Mouse (Mus musculus) stomach, embryonic 15.5 days (tissue): ENCODE data around the gene Gm17428. TPM values are rescaled to one million over a fixed set of nuclear protein-coding genes. Genes with fewer than 3 reads are reported as not detected.
"Not testable (repeated sequence)": the region's sequence is repeated elsewhere in the genome, so short reads cannot be mapped to it uniquely, and the experiment has no call there.

Experiments used
- ATAC-seq: fragments of 200-750 bp; cut with Nextera tagmentation; 2 replicates; pipeline ENCODE4 v1.8.0; 2017; ENCODE audit warnings: low read depth, moderate number of reproducible peaks, moderate TSS enrichment; ENCODE audit not compliant: insufficient read depth, low FRiP score
- H3K27ac ChIP-seq: fragments of 300-500 bp; sonication (generic); 2 replicates; pipeline ENCODE4 v1.5.1; 2015; ENCODE audit warnings: mild to moderate bottlenecking, inconsistent platforms
- H3K27me3 ChIP-seq: fragments of 300-500 bp; sonication (generic); replicated peaks from 2 replicates; pipeline ENCODE4 v1.6.1; 2015; ENCODE audit warnings: inconsistent platforms
- H3K36me3 ChIP-seq: fragments of 300-500 bp; sonication (generic); 2 replicates; pipeline ENCODE4 v1.6.1; 2015; ENCODE audit warnings: inconsistent platforms
- H3K4me1 ChIP-seq: fragments of 300-500 bp; sonication (generic); 2 replicates; pipeline ENCODE4 v1.6.1; 2015; ENCODE audit warnings: inconsistent platforms
- H3K4me2 ChIP-seq: fragments of 300-500 bp; sonication (generic); 2 replicates; pipeline ENCODE4 v1.6.1; 2015; ENCODE audit warnings: mild to moderate bottlenecking, inconsistent platforms
- H3K4me3 ChIP-seq: fragments of 300-500 bp; sonication (generic); replicated peaks from 2 replicates; pipeline ENCODE4 v1.5.1; 2015; ENCODE audit warnings: inconsistent platforms
- H3K9ac ChIP-seq: fragments of 300-500 bp; sonication (generic); 2 replicates; pipeline ENCODE4 v1.6.1; 2015; ENCODE audit warnings: inconsistent platforms
- H3K9me3 ChIP-seq: fragments of 300-500 bp; sonication (generic); 2 replicates; pipeline ENCODE4 v1.6.1; 2016; ENCODE audit warnings: inconsistent platforms
- WGBS: fragments of 180-500 bp; shearing (Covaris S2); methylation state at CpG from one replicate; pipeline ENCODE4 v1.1.7; 2015; 5-methylcytosine and 5-hydroxymethylcytosine counted together
- polyA plus RNA-seq: library from polyadenylated mRNA; unstranded; fragments of >200 nt; fragmentation: Nextera tagmentation; extraction: Ambion mirVana; gene quantifications from 2 replicates; pipeline ENCODE4 v1.2.1, GENCODE M21; 2015

Gm17428 gene
- polyA plus RNA-seq, 1 experiment from 2014 or later, result not detected

DNA sequence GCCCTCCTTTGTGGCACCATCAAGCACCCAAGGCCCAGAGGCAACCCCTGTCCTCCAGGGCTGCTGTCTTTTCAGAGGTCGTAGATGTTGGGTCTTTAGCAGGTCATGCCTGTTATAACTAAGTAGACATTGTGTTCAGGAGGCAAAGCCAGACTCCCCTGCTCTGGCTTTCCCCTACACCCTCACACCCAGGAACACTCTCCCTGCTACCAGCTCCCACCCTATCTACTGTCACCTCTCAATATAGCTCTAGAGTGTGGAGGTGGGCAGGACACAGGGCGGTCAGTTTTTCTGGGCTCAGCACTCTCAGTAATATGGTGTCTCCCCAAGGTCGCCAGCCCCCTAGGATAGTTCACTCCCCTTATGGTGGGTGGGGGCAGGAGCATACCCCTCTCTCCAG is 8.9 kb upstream of the Gm17428 start:
- Histone ChIP-seq H3K4me2 (no peak overlapping the region), H3K9ac (no peak overlapping the region), H3K36me3 (no peaks in the 10 kb centered on the region)

GRCm38 (mm10) chr14:54968344-54968743 is 8.4 kb upstream of the Gm17428 start:
- Histone ChIP-seq H3K36me3 (no peaks in the 10 kb centered on the region), H3K9ac (no peak overlapping the region), H3K27me3 (no peaks in the 10 kb centered on the region), H3K9me3 (no peaks in the 10 kb centered on the region), H3K4me1 (no peaks in the 10 kb centered on the region), H3K4me3 (no peak overlapping the region), H3K27ac (no peak overlapping the region), H3K4me2 (no peak overlapping the region)
- no peak for ATAC-seq

More for the DNA sequence above, 8.9 kb upstream of the Gm17428 start:
- Histone ChIP-seq H3K4me1 (no peaks in the 10 kb centered on the region), H3K27me3 (no peaks in the 10 kb centered on the region), H3K27ac (no peak overlapping the region), H3K9me3 (no peaks in the 10 kb centered on the region), H3K4me3 (no peak overlapping the region)
- no peak for ATAC-seq
- 91% methylated on average over 3 of the region's 3 CpGs for WGBS

DNA sequence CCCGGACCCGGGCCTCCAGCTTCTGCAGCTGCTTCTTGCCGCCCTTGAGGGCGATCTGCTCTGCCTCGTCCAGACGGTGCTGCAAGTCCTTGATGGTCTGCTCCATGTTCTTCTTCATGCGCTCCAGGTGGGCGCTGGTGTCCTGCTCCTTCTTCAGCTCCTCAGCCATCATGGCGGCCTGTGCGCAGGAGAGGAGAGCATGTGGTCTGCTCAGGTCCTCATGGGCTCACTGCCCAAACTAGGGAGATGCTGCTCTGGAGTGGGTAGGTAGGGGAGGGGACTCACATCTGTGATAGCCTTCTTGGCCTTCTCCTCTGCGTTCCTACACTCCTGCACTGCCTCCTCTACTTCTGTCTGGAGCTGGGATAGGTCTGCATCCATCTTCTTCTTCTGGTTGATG is 3.9 kb upstream of the Gm17428 start:
- H3K27me3 ChIP-seq, H3K4me3 ChIP-seq, H3K36me3 ChIP-seq, H3K4me1 ChIP-seq, H3K4me2 ChIP-seq, H3K9me3 ChIP-seq, H3K27ac ChIP-seq, ATAC-seq, H3K9ac ChIP-seq: not testable (repeated sequence)
- WGBS, result 91% methylated on average over 11 of the region's 11 CpGs

DNA sequence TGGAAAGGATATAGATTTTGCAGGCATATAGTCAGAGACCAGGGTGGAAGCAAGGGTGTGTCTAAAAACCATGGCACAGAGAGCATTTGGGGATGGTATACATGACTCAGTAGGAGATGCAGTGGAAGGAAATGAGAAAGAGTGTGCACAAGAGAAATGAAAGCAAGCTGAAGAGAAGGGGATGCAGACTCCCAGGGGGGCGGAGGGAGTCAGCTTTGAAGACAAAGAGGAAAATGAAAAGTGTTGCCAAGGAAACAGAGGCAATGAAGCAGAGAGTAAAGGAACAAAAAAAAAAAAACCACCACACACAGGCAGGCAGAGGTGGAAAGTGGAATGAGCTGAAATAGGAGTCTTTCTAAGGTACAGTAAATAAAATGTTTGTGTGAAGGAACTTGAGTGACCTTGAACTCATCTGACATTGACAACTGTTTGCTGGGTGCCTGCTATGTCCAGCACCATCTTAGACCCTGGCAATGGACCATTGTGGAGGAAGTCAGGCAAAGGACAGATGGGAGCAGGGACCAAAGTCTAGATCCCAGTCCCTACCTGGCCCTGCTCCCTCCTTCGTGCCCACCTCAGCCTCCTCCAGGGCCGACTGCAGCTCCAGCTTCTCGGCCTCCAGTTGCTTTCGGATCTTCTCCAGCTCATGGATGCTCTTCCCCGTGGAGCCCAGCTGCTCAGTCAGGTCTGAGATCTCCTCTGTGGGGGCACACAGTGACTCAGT is 2.5 kb upstream of the Gm17428 start:
- 82% methylated on average over 6 of the region's 6 CpGs for WGBS
- no peak overlapping the region for H3K4me3 ChIP-seq

GRCm38 (mm10) chr14:54978664-54979063 is 1.9 kb downstream of the Gm17428 start:
- no peak overlapping the region for H3K9ac ChIP-seq
- H3K36me3 ChIP-seq, result no peaks in the 10 kb centered on the region
- no peaks in the 10 kb centered on the region for H3K4me1 ChIP-seq
- H3K27ac ChIP-seq, result no peak overlapping the region
- WGBS, result 85% methylated on average over 8 of the region's 8 CpGs
- no peaks in the 10 kb centered on the region for H3K27me3 ChIP-seq
- no peak overlapping the region for H3K4me3 ChIP-seq
- H3K4me2 ChIP-seq, result no peak overlapping the region
- ATAC-seq, result no peak
- H3K9me3 ChIP-seq, result no peaks in the 10 kb centered on the region

More for the DNA sequence above, 2.5 kb upstream of the Gm17428 start:
- Histone ChIP-seq H3K4me2 (no peak overlapping the region), H3K27me3 (no peaks in the 10 kb centered on the region), H3K9me3 (no peaks in the 10 kb centered on the region), H3K27ac (no peak overlapping the region), H3K4me1 (no peaks in the 10 kb centered on the region), H3K36me3 (no peaks in the 10 kb centered on the region), H3K9ac (no peak overlapping the region)
- ATAC-seq, result no peak

DNA sequence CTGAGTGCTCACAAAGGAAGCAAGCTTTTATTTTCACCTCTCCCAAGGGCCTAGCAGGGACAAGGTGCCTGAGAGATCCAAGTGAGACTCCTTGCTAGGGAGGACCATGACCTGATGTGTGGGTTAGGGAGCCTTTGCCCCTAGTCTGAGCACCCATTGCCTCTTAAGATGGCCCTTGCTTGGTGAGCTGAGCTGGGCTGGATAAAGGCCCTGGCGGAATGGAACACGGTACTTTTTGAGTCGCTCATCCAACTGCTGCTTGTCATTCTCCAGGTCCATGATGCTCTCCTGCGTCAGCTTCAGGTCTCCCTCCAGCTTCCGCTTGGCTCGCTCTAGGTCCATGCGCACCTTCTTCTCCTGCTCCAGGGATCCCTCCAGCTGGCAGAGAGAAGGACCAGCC is 5.2 kb downstream of the Gm17428 start:
- Histone ChIP-seq H3K36me3 (no peaks in the 10 kb centered on the region), H3K9me3 (no peaks in the 10 kb centered on the region), H3K4me3 (no peak overlapping the region), H3K4me1 (no peaks in the 10 kb centered on the region), H3K27ac (no peak overlapping the region), H3K27me3 (no peaks in the 10 kb centered on the region), H3K9ac (no peak overlapping the region), H3K4me2 (no peak overlapping the region)
- ATAC-seq, result no peak
- WGBS, result 93% methylated on average over 7 of the region's 7 CpGs

DNA sequence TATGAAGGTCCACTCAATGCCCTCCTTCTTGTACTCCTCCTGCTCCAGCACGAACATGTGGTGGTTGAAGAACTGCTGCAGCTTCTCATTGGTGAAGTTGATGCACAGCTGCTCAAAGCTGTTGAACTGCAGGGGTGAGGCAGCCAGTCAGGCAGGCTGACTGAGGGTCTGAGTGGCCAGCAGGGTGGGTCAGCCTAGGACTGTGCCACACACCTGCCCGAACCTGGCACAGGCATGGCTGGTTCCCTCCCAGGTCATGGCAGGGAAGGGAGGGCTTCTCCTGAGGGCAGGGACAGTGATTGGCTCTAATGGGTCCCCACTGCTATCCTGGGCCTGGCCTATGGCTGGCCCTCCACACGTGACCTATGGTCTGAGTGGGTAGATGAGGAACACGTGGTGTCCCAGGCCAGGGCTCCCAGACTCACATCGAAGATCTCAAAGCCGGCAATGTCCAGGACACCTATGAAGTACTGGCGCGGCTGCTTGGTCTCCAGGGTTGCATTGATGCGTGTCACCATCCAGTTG is 11.7 kb downstream of the Gm17428 start:
- ATAC-seq, H3K27ac ChIP-seq, H3K9ac ChIP-seq, H3K27me3 ChIP-seq, H3K4me2 ChIP-seq, H3K4me3 ChIP-seq, H3K36me3 ChIP-seq, H3K9me3 ChIP-seq, H3K4me1 ChIP-seq: not testable (repeated sequence)
- 88% methylated on average over 9 of the region's 9 CpGs for WGBS

GRCm38 (mm10) chr14:54988882-54989281 is 12.1 kb downstream of the Gm17428 start:
- Histone ChIP-seq H3K4me3 (no peak overlapping the region), H3K27ac (no peak overlapping the region), H3K4me1 (no peaks in the 10 kb centered on the region), H3K9me3 (no peaks in the 10 kb centered on the region), H3K4me2 (no peak overlapping the region), H3K27me3 (no peaks in the 10 kb centered on the region), H3K9ac (no peak overlapping the region), H3K36me3 (no peaks in the 10 kb centered on the region)
- ATAC-seq, result no peak
- 88% methylated on average over 13 of the region's 13 CpGs for WGBS

GRCm38 (mm10) chr14:54989886-54990441 is 13.2 kb downstream of the Gm17428 start:
- 81% methylated on average over 8 of the region's 8 CpGs for WGBS
- Histone ChIP-seq H3K9me3 (no peaks in the 10 kb centered on the region), H3K4me1 (0 out of 2 replicates have a peak, but pooled peaks cover 6% of the 10 kb centered on the region), H3K36me3 (no peaks in the 10 kb centered on the region), H3K27me3 (no peaks in the 10 kb centered on the region), H3K27ac (no peak overlapping the region), H3K4me2 (no peak overlapping the region), H3K4me3 (no peak overlapping the region), H3K9ac (no peak overlapping the region)
- no peak for ATAC-seq

- Histone ChIP-seq H3K4me1 (0 out of 2 replicates have a peak, but pooled peaks cover 14% of the 10 kb centered on the region), H3K27ac (no peak overlapping the region), H3K9ac (no peak overlapping the region), H3K4me3 (no peak overlapping the region), H3K9me3 (no peaks in the 10 kb centered on the region), H3K27me3 (no peaks in the 10 kb centered on the region), H3K36me3 (no peaks in the 10 kb centered on the region), H3K4me2 (no peak overlapping the region)
- 86% methylated on average over 10 of the region's 10 CpGs for WGBS
- ATAC-seq, result no peak
Measured at GRCm38 (mm10) chr14:54992196-54992595, 15.5 kb downstream of the Gm17428 start.

DNA sequence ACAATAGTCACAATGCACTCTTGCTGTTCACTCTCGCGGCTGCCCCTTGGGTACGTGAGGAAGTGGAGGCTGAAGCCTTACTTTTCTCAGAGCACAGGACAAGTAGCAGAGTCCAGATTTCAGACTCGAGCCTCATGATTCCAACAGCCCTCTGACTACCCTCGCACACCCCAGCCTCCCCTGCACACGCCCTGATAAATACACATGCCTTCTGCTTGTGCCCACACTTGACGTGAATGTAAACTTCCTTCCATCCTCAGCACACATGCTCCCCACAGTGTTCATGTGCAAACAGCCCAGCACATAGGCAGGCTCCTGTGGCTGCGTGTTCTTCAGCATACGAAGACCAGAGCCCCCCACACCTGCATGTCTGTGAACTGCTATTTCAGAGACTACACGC is 16.9 kb downstream of the Gm17428 start:
- WGBS, result 45% methylated on average over 10 of the region's 10 CpGs
- Histone ChIP-seq H3K9ac (no peak overlapping the region), H3K27ac (peak overlapping the region; percentile 31; the same call in 1 of the 2 replicates), H3K4me1 (0 out of 2 replicates have a peak, but pooled peaks cover 14% of the 10 kb centered on the region), H3K9me3 (no peaks in the 10 kb centered on the region), H3K4me3 (no peak overlapping the region), H3K4me2 (no peak overlapping the region), H3K27me3 (no peaks in the 10 kb centered on the region), H3K36me3 (no peaks in the 10 kb centered on the region)
- ATAC-seq, result peak; percentile 70

DNA sequence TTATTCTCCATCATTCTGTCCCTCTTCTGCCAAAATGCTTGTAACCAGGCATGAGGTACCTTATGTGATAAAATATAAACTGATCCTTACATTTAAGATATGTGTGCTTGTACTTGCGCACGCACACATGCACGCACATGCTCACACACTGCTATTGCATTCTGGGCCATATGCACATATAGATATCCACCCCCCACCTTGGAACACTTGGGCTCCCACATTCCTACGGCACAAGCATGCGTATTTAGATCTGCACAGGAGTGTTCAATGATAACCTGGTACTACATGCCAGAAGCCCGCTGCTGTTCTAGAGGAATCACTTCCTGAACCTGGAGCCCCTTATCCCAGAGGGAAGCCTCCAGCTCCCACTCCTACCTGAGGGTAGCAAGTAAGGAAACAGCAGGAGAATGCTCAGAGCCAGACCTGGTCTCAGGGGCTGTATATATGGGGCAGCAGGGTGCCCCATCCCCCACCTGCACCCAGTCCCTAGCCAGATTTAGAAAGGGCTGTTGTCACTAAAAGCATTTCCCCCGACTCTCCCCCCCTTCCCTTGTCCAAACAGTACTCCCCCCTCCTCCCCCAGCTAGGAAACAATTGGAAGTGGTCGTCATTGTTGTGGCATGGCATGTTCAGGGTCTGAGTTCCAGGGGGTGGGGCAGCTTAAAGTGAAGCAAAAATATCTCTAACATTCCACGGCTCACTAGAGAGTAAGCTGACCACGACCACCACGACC is 17.6 kb downstream of the Gm17428 start, which contains the start of gene Myh7:
Myh7 (minus strand) TSS at position 491 of the 733 bp plus-strand sequence.
- 0 out of 2 replicates have a peak, but pooled peaks cover 14% of the 10 kb centered on the region for H3K4me1 ChIP-seq
- no peaks in the 10 kb centered on the region for H3K36me3 ChIP-seq
- peak within 1 kb of the TSS; percentile 31; the same call in 1 of the 2 replicates for H3K27ac ChIP-seq
- ATAC-seq, result no peak
- H3K4me3 ChIP-seq, result no peak within 1 kb of the TSS
- H3K27me3 ChIP-seq, result no peaks in the 10 kb centered on the region
- WGBS, result 45% methylated on average over 11 of the region's 11 CpGs
- no peaks in the 10 kb centered on the region for H3K9me3 ChIP-seq
- H3K4me2 ChIP-seq, result no peak within 1 kb of the TSS
- H3K9ac ChIP-seq, result no peak within 1 kb of the TSS
